Mouse (Mus musculus) heart, adult 2 months (tissue): ENCODE data around the gene Tmem269. TPM values are rescaled to one million over a fixed set of nuclear protein-coding genes. Genes with fewer than 3 reads are reported as not detected.
A peak's percentile ranks its signal among the peaks of the same experiment; 100 is the strongest.

Source experiments
- DNase-seq, 2 experiments: peaks; one replicate each; pipeline ENCODE4 v3.0.0; 2021
- H3K27ac ChIP-seq: fragments of 200-600 bp; 2 replicates; pipeline ENCODE4 v1.8.1; 2022
- H3K27me3 ChIP-seq: fragments of 200-500 bp; 2 replicates; pipeline ENCODE4 v1.6.1; 2012; ENCODE audit warnings: mild to moderate bottlenecking, low read length, inconsistent platforms, mixed read lengths; ENCODE audit not compliant: control insufficient read depth, insufficient read depth
- H3K36me3 ChIP-seq: fragments of 200-500 bp; 2 replicates; pipeline ENCODE4 v1.6.1; 2012; ENCODE audit warnings: low read length, inconsistent platforms; ENCODE audit not compliant: control insufficient read depth, insufficient read depth
- H3K4me1 ChIP-seq: fragments of 200-500 bp; 2 replicates; pipeline ENCODE4 v1.6.1; 2011; ENCODE audit warnings: low read length; ENCODE audit not compliant: control insufficient read depth, insufficient read depth
- H3K4me3 ChIP-seq: fragments of 200-600 bp; 2 replicates; pipeline ENCODE4 v1.8.1; 2022
- H3K79me2 ChIP-seq: fragments of 200-500 bp; replicated peaks from 2 replicates; pipeline ENCODE4 v1.6.1; 2012; ENCODE audit warnings: mild to moderate bottlenecking, inconsistent platforms, low read length, moderate library complexity, mixed read lengths; ENCODE audit not compliant: control insufficient read depth, insufficient read depth
- H3K9ac ChIP-seq: fragments of 200-500 bp; 2 replicates; pipeline ENCODE4 v1.6.1; 2012; ENCODE audit warnings: low read depth, mild to moderate bottlenecking, control low read depth, inconsistent platforms, low read length, mixed read lengths
- CTCF ChIP-seq: fragments of 200-600 bp; IDR thresholded peaks from 2 replicates; pipeline ENCODE4 v1.8.1; 2022; ENCODE audit warnings: antibody characterized with exemption, mild to moderate bottlenecking, moderate library complexity
- EP300 ChIP-seq: fragments of 200-500 bp; IDR thresholded peaks from 2 replicates; pipeline ENCODE4 v1.6.1; 2011; ENCODE audit warnings: low read depth, low read length, control low read depth; ENCODE audit not compliant: insufficient read depth
- POLR2A ChIP-seq: fragments of 200-500 bp; IDR thresholded peaks from 2 replicates; pipeline ENCODE4 v1.6.1; 2011; ENCODE audit warnings: mild to moderate bottlenecking, low read depth, low read length, control low read depth; ENCODE audit not compliant: insufficient read depth
- WGBS: fragments of 180-500 bp; shearing (Covaris S2); methylation state at CpG from one replicate; pipeline ENCODE4 v1.1.7; 2018; 5-methylcytosine and 5-hydroxymethylcytosine counted together
- intact Hi-C: fragments of 180-260 bp; cut with DNase I; formaldehyde crosslinking; loops from one replicate; pipeline ENCODE4 v1.15.1; 2025
- polyA plus RNA-seq: library from polyadenylated mRNA; depleted of rRNA; stranded (reverse); fragments of >200 nt; gene quantifications from 2 replicates; pipeline ENCODE4 v1.2.3, GENCODE M21; 2012
- total RNA-seq, 2 experiments: library from RNA; stranded (reverse); gene quantifications; 2 replicates each; pipeline ENCODE4 v1.2.3; 2021

Tmem269 gene
- total and polyA plus RNA-seq, 3 experiments: 0.16 TPM; not detected in 2

DNA sequence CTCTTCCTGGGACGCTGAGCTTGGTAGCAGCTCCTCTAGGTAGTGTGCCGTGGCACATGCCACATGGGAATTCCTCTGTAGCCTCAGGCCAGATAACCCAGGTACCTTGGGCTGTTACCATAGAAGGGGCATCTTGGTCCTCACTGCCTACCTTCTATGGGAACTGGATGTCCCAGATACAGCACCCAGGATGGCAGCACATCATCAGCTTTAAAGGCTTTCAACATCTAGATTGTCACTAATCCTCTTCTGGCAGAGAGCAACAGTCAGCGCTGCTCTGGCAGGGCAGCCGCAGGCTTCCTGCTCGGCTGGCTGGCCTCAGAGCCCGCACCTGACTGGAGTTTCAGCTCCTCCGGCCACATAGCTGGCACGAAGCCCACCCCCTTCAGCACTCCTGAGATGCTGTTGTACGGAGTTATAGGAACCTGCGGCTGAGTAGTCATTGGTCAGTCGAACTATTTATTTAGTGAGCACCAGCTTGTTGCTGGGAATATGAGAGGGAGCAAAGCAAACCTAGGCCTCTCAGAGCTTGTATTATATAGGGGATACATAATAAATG, 30.5 kb upstream of the Tmem269 start:
- Histone ChIP-seq H3K36me3 (no peaks in the 10 kb centered on the region), H3K79me2 (no peaks in the 10 kb centered on the region), H3K4me1 (peaks cover 4% of the 10 kb centered on the region), H3K27me3 (no peaks in the 10 kb centered on the region), H3K9ac (no peak overlapping the region), H3K27ac (peak overlapping the region; percentile 86), H3K4me3 (no peak overlapping the region)
- intact Hi-C loops: loop anchor here (5.0 kb wide), 5 partner anchors 74 to 419 kb away; partner anchors contain the start of genes Foxj3, Frg2f1, Ppcs and Ppih
- WGBS: 69% methylated on average over 11 of the region's 11 CpGs
- no peak for DNase-seq
- TF ChIP-seq POLR2A (no peak), EP300 (no peak), CTCF (no peak)

DNA sequence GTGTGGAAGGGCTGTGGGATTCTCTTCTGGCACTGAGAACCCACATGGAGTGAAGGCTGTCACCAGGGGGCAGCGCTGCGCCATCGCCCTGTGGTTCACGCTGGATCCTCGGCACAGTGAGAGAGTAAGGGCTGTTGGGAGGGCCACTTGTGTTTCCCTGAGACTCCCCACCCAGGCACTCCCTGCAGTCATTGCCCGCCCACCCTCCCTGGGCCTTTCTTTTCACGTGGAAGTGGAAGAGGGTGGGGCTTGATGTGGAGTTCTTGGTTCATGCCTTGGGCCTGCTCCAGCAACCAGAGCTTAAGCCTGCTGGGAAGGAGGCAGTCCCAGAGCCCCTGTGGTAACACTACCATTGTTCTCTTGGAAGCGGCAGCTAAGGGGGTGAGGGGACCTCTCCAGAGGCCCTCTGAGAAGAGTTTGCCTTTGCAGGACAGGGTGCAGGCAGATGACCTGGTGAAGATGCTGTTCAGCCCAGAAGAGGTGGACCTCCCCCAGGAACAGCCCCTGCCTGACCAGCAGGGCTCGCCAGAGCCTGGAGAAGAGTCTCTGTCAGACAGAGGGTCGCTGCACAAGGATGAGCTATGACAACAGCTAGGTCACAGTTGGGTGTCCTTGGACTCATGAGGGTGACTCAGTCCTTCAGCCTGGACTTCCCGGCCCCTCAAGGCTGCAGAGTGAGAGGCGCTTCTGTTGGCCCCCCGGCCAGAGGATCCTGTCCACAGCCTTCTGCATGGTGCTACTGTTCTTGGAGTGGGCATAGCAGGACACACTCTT, 29.6 kb upstream of the Tmem269 start:
- 41% methylated on average over 13 of the region's 13 CpGs for WGBS

GRCm38 (mm10) chr4:119246688-119247225, 28.7 kb upstream of the Tmem269 start:
- H3K27ac ChIP-seq: peak overlapping the region; percentile 69
- H3K79me2 ChIP-seq: no peaks in the 10 kb centered on the region
- TF ChIP-seq CTCF (no peak), POLR2A (no peak), EP300 (no peak)
- peaks cover 4% of the 10 kb centered on the region for H3K4me1 ChIP-seq
- H3K9ac ChIP-seq: no peak overlapping the region
- 74% methylated on average over 14 of the region's 14 CpGs for WGBS
- intact Hi-C loops: loop anchor here (2.0 to 5.0 kb wide), 8 partner anchors 28 to 421 kb away; partner anchors contain the start of genes Foxj3, Frg2f1, Ppcs and Ppih
- H3K36me3 ChIP-seq: no peaks in the 10 kb centered on the region
- H3K27me3 ChIP-seq: no peaks in the 10 kb centered on the region
- H3K4me3 ChIP-seq: no peak overlapping the region
- no peak for DNase-seq

More for the DNA sequence above, 29.6 kb upstream of the Tmem269 start:
- Histone ChIP-seq H3K4me3 (no peak overlapping the region), H3K4me1 (peaks cover 4% of the 10 kb centered on the region), H3K9ac (peak overlapping the region; percentile 49), H3K79me2 (no peaks in the 10 kb centered on the region), H3K36me3 (no peaks in the 10 kb centered on the region), H3K27ac (peak overlapping the region; percentile 86), H3K27me3 (no peaks in the 10 kb centered on the region)
- peak; percentile 88 for TF ChIP-seq EP300
- peak; percentile 64 for TF ChIP-seq POLR2A
- peak; percentile 85 for TF ChIP-seq CTCF
- DNase-seq: peak; percentile 85 to 87
- intact Hi-C loops: loop anchor here (2.0 to 5.0 kb wide), 8 partner anchors 27 to 420 kb away; partner anchors contain the start of genes Foxj3, Frg2f1, Ppcs and Ppih

GRCm38 (mm10) chr4:119245961-119246360, 27.9 kb upstream of the Tmem269 start:
- Histone ChIP-seq H3K27ac (no peak overlapping the region), H3K27me3 (no peaks in the 10 kb centered on the region), H3K4me1 (peaks cover 4% of the 10 kb centered on the region), H3K36me3 (no peaks in the 10 kb centered on the region), H3K79me2 (no peaks in the 10 kb centered on the region), H3K9ac (no peak overlapping the region; the same call in 1 of the 2 replicates), H3K4me3 (no peak overlapping the region)
- no peak for DNase-seq
- WGBS: 81% methylated on average over 9 of the region's 9 CpGs
- TF ChIP-seq POLR2A (no peak), CTCF (no peak), EP300 (no peak)
- intact Hi-C loops: loop anchor here (2.0 to 5.0 kb wide), 8 partner anchors 29 to 421 kb away; partner anchors contain the start of genes Foxj3, Frg2f1, Ppcs and Ppih

DNA sequence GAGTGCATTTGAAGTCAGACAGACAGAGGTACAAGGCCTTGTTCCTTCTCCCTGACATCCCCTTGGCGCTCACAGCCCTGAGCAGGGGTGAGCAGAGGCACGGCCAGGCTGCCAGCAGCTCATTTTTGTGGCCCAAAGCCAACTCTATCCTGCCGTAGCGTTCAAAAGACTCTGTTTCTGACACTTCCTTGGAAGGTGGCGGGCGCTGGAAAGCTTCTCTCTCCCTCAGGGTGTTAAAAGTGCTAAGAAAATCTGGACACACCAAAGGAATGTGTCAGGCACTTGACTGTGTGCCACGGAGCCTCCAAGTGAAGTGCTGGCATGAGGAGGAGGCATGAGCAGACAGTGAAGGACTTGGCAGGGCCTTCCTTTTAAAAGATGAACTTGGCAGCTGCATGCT, 27.5 kb upstream of the Tmem269 start:
- intact Hi-C loops: loop anchor here (5.0 kb wide), 5 partner anchors 77 to 422 kb away; partner anchors contain the start of genes Foxj3, Frg2f1, Ppcs and Ppih
- 34% methylated on average over 7 of the region's 7 CpGs for WGBS
- H3K27ac ChIP-seq: no peak overlapping the region

More for the DNA sequence above, 27.5 kb upstream of the Tmem269 start:
- Histone ChIP-seq H3K27me3 (no peaks in the 10 kb centered on the region), H3K9ac (no peak overlapping the region; the same call in 1 of the 2 replicates), H3K4me1 (peaks cover 4% of the 10 kb centered on the region), H3K79me2 (no peaks in the 10 kb centered on the region), H3K36me3 (no peaks in the 10 kb centered on the region), H3K4me3 (no peak overlapping the region)
- DNase-seq: peak in 1 of 2 experiments; percentile 57
- TF ChIP-seq CTCF: no peak
- no peak for TF ChIP-seq POLR2A
- no peak for TF ChIP-seq EP300
